In the genomic region with DNA sequence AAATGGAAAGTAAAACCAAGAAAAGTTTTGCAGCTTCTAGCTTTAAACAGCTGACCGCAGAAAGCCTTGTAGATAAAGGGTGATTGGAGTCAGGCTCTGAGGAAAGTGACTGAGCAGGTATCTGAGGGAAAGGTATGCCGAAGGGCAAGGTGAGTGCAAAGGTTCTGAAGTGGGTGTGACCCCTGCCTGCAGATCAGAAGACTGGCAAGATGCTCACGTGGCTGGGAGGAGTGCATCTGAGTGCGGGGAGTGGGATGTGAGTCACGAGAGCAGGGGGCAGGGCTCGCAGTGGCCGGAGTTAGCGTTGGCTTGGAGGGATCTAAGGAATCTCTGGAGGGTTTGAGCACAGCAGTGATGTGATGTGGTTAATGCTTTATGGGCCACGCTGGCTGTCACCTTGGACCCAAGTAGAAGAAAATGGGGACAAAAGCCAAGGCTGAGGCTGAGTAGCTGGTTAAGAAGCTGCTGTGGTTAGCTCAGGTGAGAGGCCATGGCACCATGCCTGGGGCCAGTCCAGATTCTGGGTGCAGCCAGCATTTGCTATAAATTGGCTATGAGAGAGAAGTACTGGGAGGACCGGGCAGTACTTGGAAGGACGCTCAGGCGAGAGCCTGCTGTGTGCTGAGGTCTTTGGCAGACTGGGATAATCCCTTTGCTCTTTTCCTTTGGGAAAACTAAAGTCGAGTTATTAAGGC, we compare ENCODE assay signal across 22 mouse cellular contexts. TPM values are rescaled to one million over a fixed set of nuclear protein-coding genes. Genes with fewer than 3 reads are reported as not detected.
A peak's percentile ranks its signal among the peaks of the same experiment; 100 is the strongest.
DNase-seq lines count a peak whose midpoint lies in the region; ATAC-seq and TF ChIP-seq lines count a peak whose summit lies in the region.
"Had no signal": no experiment of that assay in that cellular context is flagged by ENCODE, and none has a peak within 500 bp of the region (broad histone marks: within the 10 kb centered on the region; RNA-seq: fewer than 3 reads in every experiment).

No protein-coding gene starts in this region.

- H3K9ac ChIP-seq in kidney, embryonic 14.5 days (ENCODE audit: low read depth, low read length), result no peak overlapping the region
- no peak overlapping the region for H3K9ac ChIP-seq in hindbrain, embryonic 14.5 days
- H3K9ac ChIP-seq: embryonic facial prominence, embryonic 15.5 days; lung, embryonic 14.5 days; midbrain, embryonic 12.5 days had no signal

- 89% methylated on average over 13 of the region's 13 CpGs for WGBS in kidney, embryonic 14.5 days
- WGBS in small intestine, adult 2 months, result 65% methylated on average over 13 of the region's 13 CpGs
- 89% methylated on average over 13 of the region's 13 CpGs for WGBS in hindbrain, embryonic 14.5 days

- no peak overlapping the region for H3K4me2 ChIP-seq in kidney, embryonic 14.5 days (replicated peaks; ENCODE audit: low read depth, low read length)
- H3K4me2 ChIP-seq in hindbrain, embryonic 14.5 days (replicated peaks), result no peak overlapping the region
- H3K4me2 ChIP-seq: embryonic facial prominence, embryonic 15.5 days; liver, embryonic 11.5 days; lung, embryonic 14.5 days; midbrain, embryonic 12.5 days had no signal

- peaks cover 77% of the 10 kb centered on the region for H3K36me3 ChIP-seq in kidney, embryonic 14.5 days (ENCODE audit: control insufficient read depth, insufficient read depth, low read length)
- H3K36me3 ChIP-seq in small intestine, adult 2 months (ENCODE audit: control insufficient read depth, insufficient read depth, low read length), result peaks cover 71% of the 10 kb centered on the region
- H3K36me3 ChIP-seq in hindbrain, embryonic 14.5 days (replicated peaks; ENCODE audit: control insufficient read depth, insufficient read depth), result peaks cover 75% of the 10 kb centered on the region

- no peak for TF ChIP-seq CTCF in small intestine, adult 2 months (IDR thresholded peaks at IDR 0.05; ENCODE audit: extremely low read depth, insufficient read length, insufficient replicate concordance, low read depth, low read length)

- H3K27ac ChIP-seq in kidney, embryonic 14.5 days (ENCODE audit: low read depth, low read length), result no peak overlapping the region
- H3K27ac ChIP-seq in small intestine, adult 2 months (ENCODE audit: insufficient read depth, low read depth, low read length), result peak overlapping the region; percentile 65
- H3K27ac ChIP-seq in hindbrain, embryonic 14.5 days, result no peak overlapping the region
- H3K27ac ChIP-seq: embryonic facial prominence, embryonic 15.5 days; kidney, postnatal 0 days; limb, embryonic 10.5 days; midbrain, embryonic 12.5 days had no signal

- no peak overlapping the region for H3K4me3 ChIP-seq in kidney, embryonic 14.5 days (ENCODE audit: low read length)
- H3K4me3 ChIP-seq in small intestine, adult 2 months (ENCODE audit: low read depth, low read length), result no peak overlapping the region
- H3K4me3 ChIP-seq in hindbrain, embryonic 14.5 days (replicated peaks; ENCODE audit: low read length), result no peak overlapping the region
- H3K4me3 ChIP-seq: embryonic facial prominence, embryonic 15.5 days; limb, embryonic 10.5 days; midbrain, embryonic 12.5 days had no signal

- peaks cover 20% of the 10 kb centered on the region for H3K4me1 ChIP-seq in kidney, embryonic 14.5 days (ENCODE audit: control insufficient read depth, insufficient read depth, low read length)
- H3K4me1 ChIP-seq in small intestine, adult 2 months (ENCODE audit: control insufficient read depth, insufficient read depth, insufficient read length, low read length), result peaks cover 15% of the 10 kb centered on the region
- H3K4me1 ChIP-seq in hindbrain, embryonic 14.5 days (replicated peaks; ENCODE audit: control insufficient read depth, insufficient read depth, low read length), result peaks cover 12% of the 10 kb centered on the region

- H3K9me3 ChIP-seq in kidney, embryonic 14.5 days (ENCODE audit: control insufficient read depth, low read length), result no peaks in the 10 kb centered on the region
- H3K9me3 ChIP-seq in hindbrain, embryonic 14.5 days (ENCODE audit: control insufficient read depth, low read length), result no peaks in the 10 kb centered on the region
- H3K9me3 ChIP-seq: embryonic facial prominence, embryonic 15.5 days; G1E; limb, embryonic 10.5 days; midbrain, embryonic 12.5 days had no signal

- TF ChIP-seq POLR2A in small intestine, adult 2 months (IDR thresholded peaks at IDR 0.05; ENCODE audit: low read depth, low read length), result no peak

- H3K27me3 ChIP-seq in kidney, embryonic 14.5 days (ENCODE audit: control insufficient read depth, insufficient read depth, low read length), result no peaks in the 10 kb centered on the region
- no peaks in the 10 kb centered on the region for H3K27me3 ChIP-seq in small intestine, adult 2 months (ENCODE audit: control insufficient read depth, insufficient read depth, low read length)
- H3K27me3 ChIP-seq in hindbrain, embryonic 14.5 days (ENCODE audit: control insufficient read depth, insufficient read depth, low read length), result no peaks in the 10 kb centered on the region
- H3K27me3 ChIP-seq: embryonic facial prominence, embryonic 15.5 days; midbrain, embryonic 12.5 days had no signal

- peak; percentile 36 for DNase-seq in cerebellum, adult 11-12 months
- no peak for DNase-seq in cerebellum, postnatal 14 days
- DNase-seq in kidney, adult 9 months, result peak; percentile 41
- DNase-seq in ZHBTc4 (ENCODE audit: low read depth, low spot score), result peak; percentile 47
- no peak for DNase-seq in hindbrain, embryonic 14.5 days (ENCODE audit: low spot score)
- DNase-seq: cerebellum, postnatal 10 days; embryo, embryonic 11 days; heart, adult 18-20 months; heart, postnatal 36 days; lung, embryonic 14.5 days; retina, postnatal 1 day had no signal

- no peak for ATAC-seq in kidney, embryonic 14.5 days (ENCODE audit: low FRiP score, low TSS enrichment)
- ATAC-seq in hindbrain, embryonic 14.5 days (ENCODE audit: low FRiP score), result no peak
- ATAC-seq: hindbrain, embryonic 16.5 days had no signal

RNA-seq across cellular contexts. Expression of a gene that starts 7.6 kb away (rescaled TPM):
- 20.2 and 44.3 TPM in 2 replicates for polyA plus RNA-seq in kidney, embryonic 14.5 days (2014; fragmentation: Nextera tagmentation; extraction: Ambion mirVana)
- 28.3 and 60.0 TPM in 2 replicates for polyA plus RNA-seq in small intestine, adult 2 months (2012; rRNA removed)
- polyA plus RNA-seq in hindbrain, embryonic 14.5 days (2014; fragmentation: Nextera tagmentation; extraction: Ambion mirVana), result 53.4 and 68.7 TPM in 2 replicates

RNA-seq across cellular contexts. Expression of a gene that starts 17.4 kb away (rescaled TPM):
- 0.23 and 0.24 TPM in 2 replicates for polyA plus RNA-seq in kidney, embryonic 14.5 days (2014; fragmentation: Nextera tagmentation; extraction: Ambion mirVana)
- 0.13 and 0.34 TPM in 2 replicates for polyA plus RNA-seq in small intestine, adult 2 months (2012; rRNA removed)
- polyA plus RNA-seq in hindbrain, embryonic 14.5 days (2014; fragmentation: Nextera tagmentation; extraction: Ambion mirVana), result 0.31 and 0.33 TPM in 2 replicates
- polyA plus RNA-seq: G1E had no signal

RNA-seq across cellular contexts. Expression of a gene that starts 30.8 kb away (rescaled TPM):
- polyA plus RNA-seq in kidney, embryonic 14.5 days (2014; fragmentation: Nextera tagmentation; extraction: Ambion mirVana), result 35.6 and 37.9 TPM in 2 replicates
- polyA plus RNA-seq in small intestine, adult 2 months (2012; rRNA removed), result 11.3 and 19.8 TPM in 2 replicates
- polyA plus RNA-seq in hindbrain, embryonic 14.5 days (2014; fragmentation: Nextera tagmentation; extraction: Ambion mirVana), result 26.2 and 29.6 TPM in 2 replicates

RNA-seq across cellular contexts. Expression of a gene that starts 33.1 kb away (rescaled TPM):
- not detected in 2 replicates for polyA plus RNA-seq in kidney, embryonic 14.5 days (2014; fragmentation: Nextera tagmentation; extraction: Ambion mirVana)
- not detected in 2 replicates for polyA plus RNA-seq in small intestine, adult 2 months (2012; rRNA removed)
- polyA plus RNA-seq in hindbrain, embryonic 14.5 days (2014; fragmentation: Nextera tagmentation; extraction: Ambion mirVana), result not detected in 2 replicates
- polyA plus RNA-seq: embryonic facial prominence, embryonic 15.5 days; G1E; heart, embryonic 14.5 days; hindbrain, embryonic 16.5 days; kidney, postnatal 0 days; limb, embryonic 10.5 days; liver, embryonic 11.5 days; lung, embryonic 14.5 days; midbrain, embryonic 12.5 days; neural tube, embryonic 11.5 days had no signal

Comparison
In these comparisons a context has a peak if more than half of its experiments do, and no peak if none do; other contexts are left out.
1. DNase-seq: peak in cerebellum, adult 11-12 months (single experiment), kidney, adult 9 months (single experiment) and ZHBTc4 (single experiment); none in cerebellum, postnatal 14 days (0 of 2) and hindbrain, embryonic 14.5 days (single experiment).